Mouse (Mus musculus): ENCODE measurements around the gene Ttll6.
"Not testable (repeated sequence)": the region's sequence is repeated elsewhere in the genome, so short reads cannot be mapped to it uniquely, and the experiment has no call there.

The Ttll6 gene

GRCm38 (mm10) chr11:96133239-96133865 lies at the start of gene Ttll6:
Gene Ttll6, plus strand, starts transcription at chr11:96133786.
- DNase-seq (ENCODE audit: low spot score), result peak; percentile 32

DNA sequence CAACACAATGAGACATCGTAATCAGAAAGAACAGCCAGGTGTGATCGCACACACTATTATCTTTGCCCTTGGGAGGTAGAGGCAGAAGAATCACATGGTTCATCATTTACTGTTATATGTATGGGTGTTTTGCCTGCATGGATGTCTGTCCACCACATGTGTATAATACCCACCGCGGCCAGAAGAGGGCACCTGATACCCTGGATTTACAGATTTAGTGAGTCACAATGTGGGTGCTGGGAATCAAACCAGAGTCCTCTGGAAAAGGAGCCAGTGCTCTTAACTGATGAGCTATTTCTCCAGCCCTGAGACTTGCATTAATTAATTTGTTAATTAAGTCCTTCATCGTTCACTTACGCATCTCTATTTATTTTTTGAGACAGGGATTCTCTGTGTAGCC lies 45.6 kb upstream of the Ttll6 start:
- DNase-seq (ENCODE audit: low spot score), result no peak

GRCm38 (mm10) chr11:96091073-96091472 lies 42.5 kb upstream of the Ttll6 start:
- DNase-seq (ENCODE audit: low spot score), result no peak

GRCm38 (mm10) chr11:96092674-96093291 lies 40.8 kb upstream of the Ttll6 start:
- no peak for DNase-seq (ENCODE audit: low spot score)

- DNase-seq (ENCODE audit: low spot score), result no peak
Observed at GRCm38 (mm10) chr11:96093361-96093760, 40.2 kb upstream of the Ttll6 start.

DNA sequence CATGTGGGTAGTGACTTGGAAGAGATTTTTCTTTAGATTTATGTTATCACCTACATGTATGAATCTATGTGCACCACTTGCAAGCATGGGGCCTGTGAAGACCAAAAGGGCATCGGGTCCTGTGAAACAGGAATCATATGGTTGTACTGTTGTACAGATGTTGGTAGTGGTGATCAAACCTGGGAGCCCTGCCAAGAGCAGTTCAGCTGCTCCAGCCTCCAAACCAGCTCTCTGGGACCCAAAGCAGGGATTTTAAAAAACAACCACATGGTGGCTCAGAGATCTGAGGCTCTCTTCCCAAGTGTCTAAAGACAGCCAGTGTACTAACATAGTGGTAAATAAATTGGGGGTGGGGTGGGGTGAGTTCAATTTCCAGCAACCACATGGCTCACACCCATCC lies 25.2 kb upstream of the Ttll6 start:
- no peak for DNase-seq (ENCODE audit: low spot score)

- not testable (repeated sequence) for DNase-seq (ENCODE audit: low spot score)
Observed at GRCm38 (mm10) chr11:96110950-96111349, 22.6 kb upstream of the Ttll6 start.

GRCm38 (mm10) chr11:96111751-96112150 lies 21.8 kb upstream of the Ttll6 start, which contains the start of gene Calcoco2:
Gene Calcoco2, minus strand, starts transcription at chr11:96111964.
- DNase-seq (ENCODE audit: low spot score), result no peak

GRCm38 (mm10) chr11:96114077-96114476 lies 19.5 kb upstream of the Ttll6 start:
- DNase-seq (ENCODE audit: low spot score), result no peak

DNA sequence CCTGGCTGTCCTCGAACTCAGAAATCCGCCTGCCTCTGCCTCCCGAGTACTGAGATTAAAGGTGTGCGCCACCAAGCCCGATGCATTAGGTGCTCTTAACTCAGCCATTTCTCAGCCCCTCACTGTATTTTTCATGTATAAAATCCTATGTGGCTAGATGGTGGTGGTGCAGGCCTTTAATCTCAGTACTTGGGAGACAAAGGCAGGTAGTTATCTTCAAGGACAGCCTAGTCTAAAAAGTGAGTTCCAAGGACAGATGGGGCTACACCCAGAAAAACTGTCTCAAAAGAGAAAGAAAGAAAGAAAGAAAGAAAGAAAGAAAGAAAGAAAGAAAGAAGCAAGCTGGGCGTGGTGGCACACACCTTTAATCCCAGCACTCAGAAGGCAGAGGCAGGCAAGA lies 18.2 kb upstream of the Ttll6 start:
- DNase-seq (ENCODE audit: low spot score), result no peak

GRCm38 (mm10) chr11:96116116-96116515 lies 17.5 kb upstream of the Ttll6 start:
- no peak for DNase-seq (ENCODE audit: low spot score)

- not testable (repeated sequence) for DNase-seq (ENCODE audit: low spot score)
Observed at GRCm38 (mm10) chr11:96116925-96117324, 16.7 kb upstream of the Ttll6 start.

DNA sequence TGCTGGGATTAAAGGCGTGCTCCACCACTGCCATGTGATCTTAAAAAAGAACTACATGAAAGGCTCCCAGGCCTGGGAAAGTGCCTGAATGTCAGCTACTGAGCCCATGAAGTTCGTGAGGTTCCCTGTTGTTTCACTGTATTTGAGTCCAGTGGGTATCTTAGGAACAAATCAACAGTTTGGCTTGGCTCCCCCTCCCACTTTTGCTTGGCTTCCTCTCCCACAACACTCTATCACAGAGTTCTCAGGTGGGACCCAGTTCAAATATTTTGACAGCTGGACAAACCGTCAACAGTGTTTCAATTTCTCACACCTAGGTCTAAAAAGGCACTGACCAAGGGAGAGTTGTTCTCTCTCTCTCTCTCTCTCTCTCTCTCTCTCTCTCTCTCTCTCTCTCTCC lies 14.2 kb upstream of the Ttll6 start:
- no peak for DNase-seq (ENCODE audit: low spot score)

DNA sequence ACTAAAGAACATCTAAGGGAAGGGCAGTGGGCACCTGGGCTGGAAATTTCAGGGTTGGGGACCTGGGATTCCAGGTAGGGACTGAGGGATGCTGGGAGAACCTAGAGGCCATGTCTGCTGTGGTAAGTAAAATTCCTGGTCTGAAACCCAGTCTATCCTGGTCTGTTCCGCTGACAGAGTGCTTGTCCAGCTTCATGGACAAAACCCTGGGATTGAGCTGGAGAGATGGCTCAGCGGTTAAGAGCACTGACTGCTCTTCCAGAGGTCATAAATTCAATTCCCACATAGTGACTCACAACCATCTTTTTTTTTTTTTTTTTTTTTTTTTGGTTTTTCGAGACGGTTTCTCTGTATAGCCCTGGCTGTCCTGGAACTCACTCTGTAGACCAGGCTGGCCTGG lies 10.8 kb upstream of the Ttll6 start:
- DNase-seq (ENCODE audit: low spot score), result not testable (repeated sequence)

- no peak for DNase-seq (ENCODE audit: low spot score)
Observed at GRCm38 (mm10) chr11:96124052-96124914, 9.3 kb upstream of the Ttll6 start.

DNA sequence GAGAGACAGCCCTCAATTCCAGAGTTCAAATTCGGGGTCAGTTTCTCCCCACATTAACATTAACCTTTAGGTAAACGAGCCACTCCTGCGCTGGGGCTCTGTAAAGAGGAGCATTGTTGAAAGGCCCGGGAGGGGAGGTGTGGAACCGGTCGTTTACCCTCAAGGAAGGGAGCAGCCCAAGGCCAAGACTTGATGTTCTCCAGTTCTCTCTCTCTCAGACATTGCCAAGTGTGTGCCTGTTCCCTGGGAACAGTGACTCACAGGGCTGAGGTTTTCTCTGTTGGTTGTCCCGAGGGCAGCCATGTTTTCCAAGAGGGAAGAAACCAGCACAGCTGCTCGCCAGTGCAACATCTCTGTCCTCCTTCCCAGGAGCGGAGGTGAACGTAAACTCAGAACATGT lies 3.0 kb upstream of the Ttll6 start:
- no peak for DNase-seq (ENCODE audit: low spot score)

GRCm38 (mm10) chr11:96135847-96136246 lies 2.3 kb downstream of the Ttll6 start:
- no peak for DNase-seq (ENCODE audit: low spot score)

DNA sequence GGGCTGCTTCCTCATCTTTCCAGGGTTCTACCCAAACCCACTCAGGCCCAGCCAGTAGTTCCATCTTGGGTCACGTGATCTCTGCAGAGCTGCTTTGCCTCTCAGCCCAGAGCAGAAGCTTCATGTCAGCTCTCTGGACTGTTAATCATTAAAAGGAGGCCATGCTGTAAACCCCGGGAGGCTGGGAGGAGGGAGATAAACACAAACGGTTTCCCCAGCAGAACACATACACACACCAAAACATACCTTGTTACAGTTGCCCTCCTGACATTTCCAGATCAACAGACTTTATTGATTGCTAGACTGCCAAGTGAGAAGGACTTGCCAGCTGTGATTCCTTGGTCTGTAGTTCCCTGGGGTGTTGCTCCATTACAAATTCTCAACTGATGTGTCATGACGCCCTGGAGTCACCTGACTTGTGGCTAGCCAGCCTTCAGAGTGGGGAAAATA lies 7.2 kb downstream of the Ttll6 start:
- DNase-seq (ENCODE audit: low spot score), result no peak

DNA sequence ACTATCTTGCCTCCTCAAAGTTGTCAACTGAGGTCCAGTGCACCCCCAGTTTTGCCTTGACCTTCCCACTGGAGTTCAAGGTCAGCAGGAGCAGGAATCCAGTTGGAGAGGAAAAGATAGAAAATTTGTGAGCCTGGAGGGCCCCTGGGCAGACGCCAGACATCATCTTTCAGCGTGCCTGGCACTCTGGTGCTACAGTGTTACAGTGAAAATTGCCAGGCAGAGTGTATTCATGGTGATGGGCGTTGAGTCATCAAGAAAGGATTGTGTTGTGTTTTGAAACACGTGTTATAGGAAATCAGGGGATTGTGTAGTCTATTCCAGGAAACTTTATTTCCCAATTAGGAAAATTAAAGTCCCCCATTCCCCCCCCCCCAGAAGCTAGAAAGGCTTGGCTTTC lies 10.2 kb downstream of the Ttll6 start:
- no peak for DNase-seq (ENCODE audit: low spot score)

DNA sequence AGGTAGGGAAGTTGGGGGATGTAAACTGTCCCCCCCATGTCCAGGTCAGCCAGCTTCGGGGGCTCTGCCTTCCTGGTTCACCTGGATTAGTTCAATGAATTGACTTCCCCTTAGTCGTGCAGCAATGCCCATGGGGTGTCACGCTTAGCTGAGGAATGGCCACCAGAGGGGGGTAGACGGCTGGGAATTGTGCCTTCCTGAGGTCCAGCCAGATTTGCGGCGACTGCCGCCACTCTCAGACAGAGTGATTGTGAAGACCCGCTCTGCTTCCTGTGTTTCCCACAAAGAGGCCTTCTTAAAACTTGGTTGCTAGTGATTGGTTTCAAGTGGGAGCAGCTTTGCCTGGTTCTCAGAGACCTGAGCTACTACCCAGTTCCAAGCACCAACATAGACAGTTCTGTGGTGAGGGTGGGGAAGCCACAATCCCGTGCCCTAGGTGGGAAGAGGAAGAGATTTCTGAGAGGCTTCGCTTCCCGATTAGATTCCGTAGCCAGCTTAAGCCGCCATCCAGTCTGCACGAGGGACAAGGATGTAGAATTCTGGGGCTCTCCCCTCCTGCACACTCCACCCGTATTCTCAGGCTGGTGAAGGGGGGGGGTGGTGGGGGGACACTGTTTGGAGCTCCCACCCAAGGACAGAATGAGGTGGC lies 12.2 kb downstream of the Ttll6 start:
- peak; percentile 25 for DNase-seq (ENCODE audit: low spot score)

DNA sequence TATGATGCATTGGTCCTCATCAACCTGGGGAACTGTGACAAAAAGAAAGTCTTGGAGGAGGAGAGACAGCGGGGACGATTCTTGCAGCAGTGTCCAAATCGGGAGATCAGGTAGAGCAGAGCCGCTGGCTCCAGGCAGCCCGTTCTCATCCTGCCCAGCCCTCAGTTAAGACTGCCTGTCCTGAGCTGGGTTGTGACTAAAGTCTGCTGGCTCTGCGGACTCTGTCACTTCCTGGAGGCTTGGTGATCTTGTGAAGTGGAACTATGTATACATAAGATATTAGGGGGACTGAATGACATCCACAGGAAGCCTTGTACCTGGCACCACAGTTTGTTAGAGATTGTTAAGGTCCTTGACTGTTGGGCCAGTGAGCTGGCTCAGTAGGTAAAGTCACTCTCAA lies 13.9 kb downstream of the Ttll6 start:
- DNase-seq (ENCODE audit: low spot score), result no peak

DNA sequence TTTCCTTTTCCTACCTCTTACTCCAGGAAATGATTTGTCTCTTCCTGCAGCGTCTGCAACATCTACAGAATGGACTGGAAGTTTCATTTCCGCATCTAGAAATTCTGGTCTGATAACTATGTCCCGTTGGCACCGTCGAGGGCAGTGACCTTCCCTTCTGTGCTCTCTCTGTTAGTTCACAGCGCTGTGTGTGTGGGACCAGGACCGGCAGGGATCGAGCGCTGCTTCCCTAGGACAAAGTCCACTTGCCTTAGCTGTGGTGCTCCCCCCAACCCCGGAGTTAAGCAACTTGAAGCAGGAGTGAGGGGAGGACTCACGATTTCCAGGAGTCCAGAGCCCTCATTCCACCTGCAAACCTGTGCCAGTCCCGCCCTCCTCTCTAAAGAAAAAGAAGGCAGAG lies 31.2 kb downstream of the Ttll6 start:
- no peak for DNase-seq (ENCODE audit: low spot score)

Data from urinary bladder, postnatal 10 days (tissue).